Mouse (Mus musculus) E14TG2a.4 (cell line): ENCODE data around the gene Tmem18.

Source experiments
- CTCF ChIP-seq: conservative IDR thresholded peaks from 2 replicates; pipeline ENCODE4 v1.5.1; 2014; ENCODE audit warnings: low read length
- POU5F1 ChIP-seq: IDR thresholded peaks from 2 replicates; pipeline ENCODE4 v1.6.1; 2014; ENCODE audit warnings: low read length, borderline replicate concordance

- no peak for TF ChIP-seq CTCF
- no peak for TF ChIP-seq POU5F1
Observed at GRCm38 (mm10) chr12:30591832-30592231, 7.6 kb downstream of the Tmem18 start.
